29 mouse cellular contexts compared by ENCODE assay signal in the genomic region with DNA sequence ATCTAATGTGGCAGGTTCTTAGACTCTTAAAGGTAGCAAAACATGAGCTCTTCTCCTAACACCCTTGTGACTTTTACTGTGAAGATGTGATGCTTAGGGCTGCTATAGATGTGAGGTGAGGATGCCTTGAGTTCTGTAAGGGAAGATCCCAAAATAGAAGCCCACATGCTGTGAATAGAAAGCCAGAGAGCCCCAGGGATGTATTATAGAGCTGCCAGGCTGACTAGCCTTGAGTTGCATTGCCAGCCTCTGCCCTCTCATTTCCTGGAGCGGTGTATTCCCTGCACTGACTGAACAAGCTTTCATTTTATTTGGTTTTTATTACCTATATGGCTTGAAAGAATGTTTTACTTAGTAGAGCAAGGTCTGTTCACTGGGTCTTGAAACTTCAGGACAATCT.
DNase-seq lines count a peak whose midpoint lies in the region; ATAC-seq lines count a peak whose summit lies in the region.
"Had no signal": no experiment of that assay in that cellular context is flagged by ENCODE, and none has a peak within 500 bp of the region (broad histone marks: within the 10 kb centered on the region; RNA-seq: fewer than 3 reads in every experiment).

No protein-coding gene starts in this region.

- peak; percentile 82 for ATAC-seq in frontal cortex, adult (ENCODE audit: low TSS enrichment)
- ATAC-seq in midbrain, embryonic 15.5 days (replicated peaks) = peak; percentile 50; the same call in 1 of the 2 replicates
- ATAC-seq in midbrain, embryonic 13.5 days = no peak
- ATAC-seq: activated CD4-positive, CD25-positive, alpha-beta regulatory T cell, adult 4 months; CD4-positive, CD25-positive, alpha-beta regulatory T cell, adult 4 months; forebrain, embryonic 14.5 days; forebrain, embryonic 16.5 days; Patski had no signal

- no peaks in the 10 kb centered on the region for H3K9me3 ChIP-seq in midbrain, embryonic 15.5 days
- no peaks in the 10 kb centered on the region for H3K9me3 ChIP-seq in midbrain, embryonic 13.5 days
- H3K9me3 ChIP-seq: embryonic facial prominence, embryonic 13.5 days; embryonic facial prominence, embryonic 15.5 days; forebrain, embryonic 10.5 days; forebrain, embryonic 12.5 days; G1E had no signal

- no peak for DNase-seq in frontal cortex, postnatal 14 days (ENCODE audit: low spot score in 2 of 2)
- peak; percentile 52 for DNase-seq in brain, adult 2 months (ENCODE audit: low read depth, low spot score)
- DNase-seq in right cerebral cortex, postnatal 14 days = no peak
- DNase-seq: adrenal gland, adult 8-10 months; adrenal gland, postnatal 14 days; adrenal gland, postnatal 36 days; B cell, adult 2 months; cerebellum, adult 11 months; cerebellum, adult 18-20 months; cerebellum, adult 8-10 months; cerebellum, adult 9-11 months; cerebellum, postnatal 14 days; cerebellum, postnatal 36 days; embryo, embryonic 11 days had no signal

- H3K4me1 ChIP-seq in midbrain, embryonic 15.5 days = no peaks in the 10 kb centered on the region
- H3K4me1 ChIP-seq in midbrain, embryonic 13.5 days (replicated peaks) = no peaks in the 10 kb centered on the region
- H3K4me1 ChIP-seq: embryonic facial prominence, embryonic 13.5 days; embryonic facial prominence, embryonic 15.5 days; forebrain, embryonic 10.5 days; forebrain, embryonic 12.5 days had no signal

- 80% methylated on average over 1 of the region's 1 CpGs for WGBS in midbrain, embryonic 15.5 days
- WGBS in midbrain, embryonic 13.5 days = 89% methylated on average over 1 of the region's 1 CpGs

- H3K27me3 ChIP-seq in midbrain, embryonic 15.5 days (replicated peaks) = no peaks in the 10 kb centered on the region
- H3K27me3 ChIP-seq in midbrain, embryonic 13.5 days = no peaks in the 10 kb centered on the region
- H3K27me3 ChIP-seq: CH12.LX; embryonic facial prominence, embryonic 13.5 days; embryonic facial prominence, embryonic 15.5 days; forebrain, embryonic 12.5 days; Patski had no signal

- no peak overlapping the region for H3K4me2 ChIP-seq in midbrain, embryonic 15.5 days
- no peak overlapping the region for H3K4me2 ChIP-seq in midbrain, embryonic 13.5 days (replicated peaks)
- H3K4me2 ChIP-seq: embryonic facial prominence, embryonic 13.5 days; embryonic facial prominence, embryonic 15.5 days; forebrain, embryonic 12.5 days had no signal

- no peaks in the 10 kb centered on the region for H3K36me3 ChIP-seq in midbrain, embryonic 15.5 days (replicated peaks)
- H3K36me3 ChIP-seq in midbrain, embryonic 13.5 days = no peaks in the 10 kb centered on the region
- H3K36me3 ChIP-seq: embryonic facial prominence, embryonic 13.5 days; embryonic facial prominence, embryonic 15.5 days; forebrain, embryonic 10.5 days; forebrain, embryonic 12.5 days; G1E had no signal

- no peak overlapping the region for H3K4me3 ChIP-seq in midbrain, embryonic 15.5 days
- no peak overlapping the region for H3K4me3 ChIP-seq in midbrain, embryonic 13.5 days (replicated peaks)
- H3K4me3 ChIP-seq: embryonic facial prominence, embryonic 13.5 days; embryonic facial prominence, embryonic 15.5 days; erythroblast, embryonic 14.5 days; forebrain, embryonic 10.5 days; forebrain, embryonic 12.5 days had no signal

- no peak overlapping the region for H3K9ac ChIP-seq in midbrain, embryonic 15.5 days
- H3K9ac ChIP-seq in midbrain, embryonic 13.5 days (replicated peaks) = no peak overlapping the region
- H3K9ac ChIP-seq: embryonic facial prominence, embryonic 13.5 days; embryonic facial prominence, embryonic 15.5 days; forebrain, embryonic 12.5 days had no signal

- no peak overlapping the region for H3K27ac ChIP-seq in midbrain, embryonic 15.5 days
- no peak overlapping the region for H3K27ac ChIP-seq in midbrain, embryonic 13.5 days
- H3K27ac ChIP-seq: embryonic facial prominence, embryonic 13.5 days; embryonic facial prominence, embryonic 15.5 days; forebrain, embryonic 10.5 days; forebrain, embryonic 12.5 days had no signal
